Mouse (Mus musculus): ENCODE data around the gene Dlgap1. TPM values are rescaled to one million over a fixed set of nuclear protein-coding genes. Genes with fewer than 3 reads are reported as not detected.

The Dlgap1 gene
- polyA plus RNA-seq, 1 experiment from 2014 or later, result 11.6 TPM

GRCm38 (mm10) chr17:70596326-70596725 lies 627.5 kb downstream of the Dlgap1 start:
- DNase-seq (ENCODE audit: low spot score), result no peak
- no peak overlapping the region for H3K4me3 ChIP-seq (ENCODE audit: low read depth, low read length)
- H3K27me3 ChIP-seq (replicated peaks; ENCODE audit: control insufficient read depth, insufficient read depth, low read length), result no peaks in the 10 kb centered on the region
- H3K27ac ChIP-seq (ENCODE audit: low read depth, low read length), result no peak overlapping the region
- H3K36me3 ChIP-seq (ENCODE audit: control insufficient read depth, insufficient read depth, low read length), result no peaks in the 10 kb centered on the region
- no peak overlapping the region for H3K9ac ChIP-seq (ENCODE audit: low read length)
- no peak overlapping the region for H3K4me2 ChIP-seq (ENCODE audit: low read length)
- H3K9me3 ChIP-seq (replicated peaks; ENCODE audit: control insufficient read depth, low read length), result no peaks in the 10 kb centered on the region
- no peak for ATAC-seq
- no peaks in the 10 kb centered on the region for H3K4me1 ChIP-seq (ENCODE audit: control insufficient read depth, insufficient read depth, low read length)
- 94% methylated on average over 2 of the region's 2 CpGs for WGBS

DNA sequence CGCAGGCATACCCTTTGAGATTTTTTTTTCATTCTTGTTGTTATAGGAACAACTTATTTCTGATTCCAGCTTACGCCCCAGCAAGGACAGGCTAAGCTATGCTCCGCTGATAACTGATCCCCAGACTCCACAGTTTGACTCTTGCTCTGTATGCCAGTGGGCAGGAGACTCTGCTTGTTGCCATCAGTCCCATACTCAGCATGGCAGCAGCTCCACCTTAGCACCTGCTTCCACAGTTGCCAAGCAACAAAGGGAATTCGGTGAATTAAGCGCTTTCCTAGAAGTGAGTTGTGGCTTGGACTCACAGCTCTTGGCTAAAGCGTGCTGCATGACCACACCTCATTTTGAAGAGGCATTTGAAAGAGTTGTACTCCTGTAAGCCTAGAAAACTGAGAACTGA lies 631.6 kb downstream of the Dlgap1 start:
- Histone ChIP-seq H3K9me3 (replicated peaks; ENCODE audit: control insufficient read depth, low read length) (no peaks in the 10 kb centered on the region), H3K36me3 (ENCODE audit: control insufficient read depth, insufficient read depth, low read length) (no peaks in the 10 kb centered on the region), H3K27me3 (replicated peaks; ENCODE audit: control insufficient read depth, insufficient read depth, low read length) (no peaks in the 10 kb centered on the region), H3K4me2 (ENCODE audit: low read length) (no peak overlapping the region), H3K4me3 (ENCODE audit: low read depth, low read length) (no peak overlapping the region), H3K27ac (ENCODE audit: low read depth, low read length) (no peak overlapping the region), H3K4me1 (ENCODE audit: control insufficient read depth, insufficient read depth, low read length) (no peaks in the 10 kb centered on the region), H3K9ac (ENCODE audit: low read length) (no peak overlapping the region)
- 79% methylated on average over 6 of the region's 6 CpGs for WGBS
- DNase-seq (ENCODE audit: low spot score), result no peak
- ATAC-seq, result no peak

DNA sequence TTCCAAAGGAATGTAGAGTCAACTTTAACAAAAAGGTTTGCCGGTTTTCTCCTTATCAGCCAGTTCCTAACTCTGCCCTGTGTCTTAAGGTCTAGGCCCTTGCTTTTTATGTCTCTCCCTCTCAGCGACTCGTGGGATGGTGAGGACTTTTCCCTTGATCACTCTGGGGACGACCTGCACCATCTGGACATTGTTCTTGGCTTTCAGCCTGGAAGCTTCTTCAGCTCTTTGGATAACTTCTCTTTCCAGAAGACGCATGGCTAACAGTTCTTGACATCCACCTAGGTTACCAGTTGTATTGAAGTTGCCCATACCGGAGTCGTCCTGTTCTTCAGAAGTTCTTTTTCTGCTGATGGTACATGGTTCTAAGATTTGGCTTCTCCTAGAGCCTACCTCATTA lies 633.2 kb downstream of the Dlgap1 start:
- H3K27ac ChIP-seq (ENCODE audit: low read depth, low read length), result no peak overlapping the region
- no peak overlapping the region for H3K4me2 ChIP-seq (ENCODE audit: low read length)
- WGBS, result 87% methylated on average over 7 of the region's 7 CpGs
- no peak for DNase-seq (ENCODE audit: low spot score)
- H3K9me3 ChIP-seq (replicated peaks; ENCODE audit: control insufficient read depth, low read length), result no peaks in the 10 kb centered on the region
- H3K9ac ChIP-seq (ENCODE audit: low read length), result no peak overlapping the region
- no peaks in the 10 kb centered on the region for H3K36me3 ChIP-seq (ENCODE audit: control insufficient read depth, insufficient read depth, low read length)
- H3K4me3 ChIP-seq (ENCODE audit: low read depth, low read length), result no peak overlapping the region
- no peaks in the 10 kb centered on the region for H3K4me1 ChIP-seq (ENCODE audit: control insufficient read depth, insufficient read depth, low read length)
- H3K27me3 ChIP-seq (replicated peaks; ENCODE audit: control insufficient read depth, insufficient read depth, low read length), result no peaks in the 10 kb centered on the region
- no peak for ATAC-seq

DNA sequence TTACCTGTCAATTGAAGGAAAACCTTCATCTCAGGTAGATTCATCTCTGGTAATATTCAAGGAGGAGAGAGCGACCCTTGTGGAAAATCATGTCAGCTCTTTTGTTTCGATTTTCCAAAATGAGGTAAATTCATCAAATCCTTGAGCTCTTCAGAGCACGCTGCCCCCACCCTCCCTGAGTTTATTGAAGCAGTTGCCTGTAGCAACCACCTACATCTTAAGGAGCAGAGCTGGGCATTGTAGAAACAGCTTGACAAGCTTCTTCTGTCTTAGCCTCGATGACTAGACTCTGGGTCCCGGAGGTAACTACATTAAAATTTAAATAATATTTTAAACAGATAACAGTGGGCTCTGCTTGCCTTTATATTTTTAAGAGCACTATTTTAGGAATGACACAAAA lies 636.8 kb downstream of the Dlgap1 start:
- Histone ChIP-seq H3K27ac (ENCODE audit: low read depth, low read length) (no peak overlapping the region), H3K9me3 (replicated peaks; ENCODE audit: control insufficient read depth, low read length) (no peaks in the 10 kb centered on the region), H3K4me2 (ENCODE audit: low read length) (no peak overlapping the region), H3K27me3 (replicated peaks; ENCODE audit: control insufficient read depth, insufficient read depth, low read length) (no peaks in the 10 kb centered on the region), H3K36me3 (ENCODE audit: control insufficient read depth, insufficient read depth, low read length) (no peaks in the 10 kb centered on the region), H3K9ac (ENCODE audit: low read length) (no peak overlapping the region), H3K4me1 (ENCODE audit: control insufficient read depth, insufficient read depth, low read length) (no peaks in the 10 kb centered on the region), H3K4me3 (ENCODE audit: low read depth, low read length) (no peak overlapping the region)
- 87% methylated on average over 5 of the region's 5 CpGs for WGBS
- no peak for ATAC-seq
- DNase-seq (ENCODE audit: low spot score), result no peak

GRCm38 (mm10) chr17:70612171-70612570 lies 643.3 kb downstream of the Dlgap1 start:
- WGBS, result 55% methylated on average over 6 of the region's 6 CpGs
- no peaks in the 10 kb centered on the region for H3K4me1 ChIP-seq (ENCODE audit: control insufficient read depth, insufficient read depth, low read length)
- H3K36me3 ChIP-seq (ENCODE audit: control insufficient read depth, insufficient read depth, low read length), result no peaks in the 10 kb centered on the region
- H3K4me2 ChIP-seq (ENCODE audit: low read length), result no peak overlapping the region
- no peak overlapping the region for H3K4me3 ChIP-seq (ENCODE audit: low read depth, low read length)
- no peak overlapping the region for H3K27ac ChIP-seq (ENCODE audit: low read depth, low read length)
- no peaks in the 10 kb centered on the region for H3K9me3 ChIP-seq (replicated peaks; ENCODE audit: control insufficient read depth, low read length)
- H3K9ac ChIP-seq (ENCODE audit: low read length), result no peak overlapping the region
- ATAC-seq (no peak), DNase-seq (ENCODE audit: low spot score) (no peak)
- H3K27me3 ChIP-seq (replicated peaks; ENCODE audit: control insufficient read depth, insufficient read depth, low read length), result no peaks in the 10 kb centered on the region

DNA sequence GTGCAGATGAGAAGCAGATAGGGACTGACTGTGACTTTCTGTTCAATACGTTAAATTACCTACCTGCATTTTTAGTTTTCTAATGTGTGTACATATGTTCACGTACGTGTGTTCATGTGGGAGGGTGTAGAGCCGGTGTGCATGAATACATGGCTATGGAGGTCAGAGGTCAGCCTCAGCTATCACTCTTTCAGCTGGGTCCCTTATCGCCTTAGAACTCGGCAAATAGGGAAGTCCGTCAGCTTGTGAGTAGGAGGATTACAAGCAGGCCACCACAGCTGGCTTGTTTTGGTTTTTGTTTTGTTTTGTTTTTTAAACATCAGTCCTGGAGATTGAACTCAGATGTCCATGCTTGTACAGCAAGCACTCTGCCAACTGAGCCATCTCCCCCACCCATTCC lies 645.0 kb downstream of the Dlgap1 start:
- no peak overlapping the region for H3K4me2 ChIP-seq (ENCODE audit: low read length)
- no peaks in the 10 kb centered on the region for H3K9me3 ChIP-seq (replicated peaks; ENCODE audit: control insufficient read depth, low read length)
- no peaks in the 10 kb centered on the region for H3K27me3 ChIP-seq (replicated peaks; ENCODE audit: control insufficient read depth, insufficient read depth, low read length)
- WGBS, result 93% methylated on average over 7 of the region's 7 CpGs
- ATAC-seq, result no peak
- no peak overlapping the region for H3K9ac ChIP-seq (ENCODE audit: low read length)
- DNase-seq (ENCODE audit: low spot score), result no peak
- H3K36me3 ChIP-seq (ENCODE audit: control insufficient read depth, insufficient read depth, low read length), result no peaks in the 10 kb centered on the region
- H3K4me3 ChIP-seq (ENCODE audit: low read depth, low read length), result no peak overlapping the region
- H3K4me1 ChIP-seq (ENCODE audit: control insufficient read depth, insufficient read depth, low read length), result no peaks in the 10 kb centered on the region
- no peak overlapping the region for H3K27ac ChIP-seq (ENCODE audit: low read depth, low read length)

DNA sequence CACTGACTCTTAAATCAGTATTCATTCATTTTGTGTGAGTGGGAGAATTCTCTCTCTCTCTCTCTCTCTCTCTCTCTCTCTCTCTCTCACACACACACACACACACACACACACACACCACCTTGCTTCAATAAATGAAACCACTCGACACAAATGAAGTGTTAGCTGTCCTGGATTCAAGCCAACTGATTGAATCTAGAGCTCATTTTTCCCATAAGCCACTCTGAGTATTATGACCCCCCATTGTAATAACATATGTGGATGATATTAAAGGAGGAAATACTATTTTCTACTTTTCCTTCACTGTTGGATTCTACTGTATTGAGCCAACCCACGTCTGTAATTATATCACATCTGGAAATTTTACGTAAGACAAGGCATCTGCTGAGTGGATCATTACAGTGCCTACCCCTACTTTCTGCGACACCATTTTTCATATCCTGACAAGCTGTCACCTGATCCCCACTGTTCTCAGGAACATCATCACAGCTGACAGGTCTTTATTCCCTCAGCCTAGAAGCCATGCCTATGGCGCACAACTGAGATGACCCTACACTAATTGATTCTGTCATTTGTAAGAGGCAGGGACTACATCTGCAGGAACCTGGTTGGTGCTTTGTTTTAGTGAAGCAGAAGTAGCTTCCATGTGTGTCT lies 645.7 kb downstream of the Dlgap1 start:
- H3K4me3 ChIP-seq (ENCODE audit: low read depth, low read length), result no peak overlapping the region
- no peaks in the 10 kb centered on the region for H3K4me1 ChIP-seq (ENCODE audit: control insufficient read depth, insufficient read depth, low read length)
- no peaks in the 10 kb centered on the region for H3K9me3 ChIP-seq (replicated peaks; ENCODE audit: control insufficient read depth, low read length)
- no peak for ATAC-seq
- no peaks in the 10 kb centered on the region for H3K27me3 ChIP-seq (replicated peaks; ENCODE audit: control insufficient read depth, insufficient read depth, low read length)
- H3K27ac ChIP-seq (ENCODE audit: low read depth, low read length), result no peak overlapping the region
- H3K36me3 ChIP-seq (ENCODE audit: control insufficient read depth, insufficient read depth, low read length), result no peaks in the 10 kb centered on the region
- 81% methylated on average over 5 of the region's 5 CpGs for WGBS
- H3K9ac ChIP-seq (ENCODE audit: low read length), result no peak overlapping the region
- H3K4me2 ChIP-seq (ENCODE audit: low read length), result no peak overlapping the region
- no peak for DNase-seq (ENCODE audit: low spot score)

DNA sequence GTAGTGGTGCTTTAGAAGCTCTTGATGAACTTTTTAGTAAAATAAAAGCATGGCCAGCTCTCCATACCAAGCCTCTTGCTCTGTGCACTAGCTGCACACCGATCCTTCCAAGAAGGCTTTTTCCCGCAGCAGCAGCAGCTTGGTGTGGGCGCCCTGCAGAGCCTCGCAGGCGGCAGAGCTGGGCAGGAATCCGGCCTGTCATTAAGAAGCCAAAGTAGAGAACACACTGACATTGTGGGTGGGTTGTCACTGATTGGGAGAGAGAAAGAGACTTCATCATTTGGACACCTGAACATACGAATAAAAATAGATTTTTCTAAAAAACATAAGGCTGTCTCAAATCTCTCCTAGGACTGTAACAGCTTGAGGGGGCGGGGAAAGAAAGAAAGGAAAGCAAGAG lies 653.6 kb downstream of the Dlgap1 start:
- H3K4me3 ChIP-seq (ENCODE audit: low read depth, low read length), result no peak overlapping the region
- no peaks in the 10 kb centered on the region for H3K36me3 ChIP-seq (ENCODE audit: control insufficient read depth, insufficient read depth, low read length)
- no peaks in the 10 kb centered on the region for H3K9me3 ChIP-seq (replicated peaks; ENCODE audit: control insufficient read depth, low read length)
- no peak for ATAC-seq
- H3K27me3 ChIP-seq (replicated peaks; ENCODE audit: control insufficient read depth, insufficient read depth, low read length), result no peaks in the 10 kb centered on the region
- no peaks in the 10 kb centered on the region for H3K4me1 ChIP-seq (ENCODE audit: control insufficient read depth, insufficient read depth, low read length)
- DNase-seq (ENCODE audit: low spot score), result no peak
- H3K27ac ChIP-seq (ENCODE audit: low read depth, low read length), result no peak overlapping the region
- H3K4me2 ChIP-seq (ENCODE audit: low read length), result no peak overlapping the region
- H3K9ac ChIP-seq (ENCODE audit: low read length), result no peak overlapping the region
- 71% methylated on average over 8 of the region's 8 CpGs for WGBS

- no peak for DNase-seq (ENCODE audit: low spot score)
- H3K4me1 ChIP-seq (ENCODE audit: control insufficient read depth, insufficient read depth, low read length), result no peaks in the 10 kb centered on the region
- H3K27me3 ChIP-seq (replicated peaks; ENCODE audit: control insufficient read depth, insufficient read depth, low read length), result no peaks in the 10 kb centered on the region
- no peak overlapping the region for H3K9ac ChIP-seq (ENCODE audit: low read length)
- H3K27ac ChIP-seq (ENCODE audit: low read depth, low read length), result no peak overlapping the region
- H3K36me3 ChIP-seq (ENCODE audit: control insufficient read depth, insufficient read depth, low read length), result no peaks in the 10 kb centered on the region
- WGBS, result 94% methylated on average over 9 of the region's 9 CpGs
- H3K4me2 ChIP-seq (ENCODE audit: low read length), result no peak overlapping the region
- H3K9me3 ChIP-seq (replicated peaks; ENCODE audit: control insufficient read depth, low read length), result no peaks in the 10 kb centered on the region
- ATAC-seq, result no peak
- no peak overlapping the region for H3K4me3 ChIP-seq (ENCODE audit: low read depth, low read length)
Measured at GRCm38 (mm10) chr17:70626396-70626795, 657.5 kb downstream of the Dlgap1 start.
